Mouse (Mus musculus): ENCODE results near the gene Knstrn.

- no peak for TF ChIP-seq CTCF (IDR thresholded peaks at IDR 0.05)
- TF ChIP-seq POLR2A (IDR thresholded peaks at IDR 0.05; ENCODE audit: insufficient read depth, low read depth, low read length): no peak
These were observed 38.0 kb downstream of the Knstrn start for GRCm38 (mm10) chr2:118851756-118852155.
